Mouse (Mus musculus) hindbrain, embryonic 16.5 days (tissue): ENCODE data around the gene Gm20538. TPM values are rescaled to one million over a fixed set of nuclear protein-coding genes. Genes with fewer than 3 reads are reported as not detected.

Experiments
- ATAC-seq: fragments of 200-750 bp; cut with Nextera tagmentation; 2 replicates; pipeline ENCODE4 v1.8.0; 2017; ENCODE audit warnings: moderate TSS enrichment, moderate library complexity
- H3K27ac ChIP-seq: fragments of 300-500 bp; sonication (generic); 2 replicates; pipeline ENCODE4 v1.5.1; 2014; ENCODE audit warnings: low read depth, mild to moderate bottlenecking, control low read depth, low read length, moderate library complexity
- H3K27me3 ChIP-seq: fragments of 300-500 bp; sonication (generic); replicated peaks from 2 replicates; pipeline ENCODE4 v1.6.1; 2014; ENCODE audit warnings: low read length; ENCODE audit not compliant: control insufficient read depth, insufficient read depth
- H3K36me3 ChIP-seq: fragments of 300-500 bp; sonication (generic); 2 replicates; pipeline ENCODE4 v1.6.1; 2014; ENCODE audit warnings: mild to moderate bottlenecking, low read length, moderate library complexity, mixed read lengths; ENCODE audit not compliant: control insufficient read depth, insufficient read depth
- H3K4me1 ChIP-seq: fragments of 300-500 bp; sonication (generic); 2 replicates; pipeline ENCODE4 v1.6.1; 2014; ENCODE audit warnings: low read depth, low read length; ENCODE audit not compliant: control insufficient read depth, insufficient read depth
- H3K4me2 ChIP-seq: fragments of 300-500 bp; sonication (generic); 2 replicates; pipeline ENCODE4 v1.6.1; 2014; ENCODE audit warnings: mild to moderate bottlenecking, low read length, control low read depth, moderate library complexity
- H3K4me3 ChIP-seq: fragments of 300-500 bp; sonication (generic); 2 replicates; pipeline ENCODE4 v1.5.1; 2014; ENCODE audit warnings: mild to moderate bottlenecking, low read length, control low read depth, moderate library complexity
- H3K9ac ChIP-seq: fragments of 300-500 bp; sonication (generic); 2 replicates; pipeline ENCODE4 v1.6.1; 2014; ENCODE audit warnings: low read depth, mild to moderate bottlenecking, control low read depth, low read length, moderate library complexity
- H3K9me3 ChIP-seq: fragments of 300-500 bp; sonication (generic); 2 replicates; pipeline ENCODE4 v1.6.1; 2014; ENCODE audit warnings: mild to moderate bottlenecking, low read length, moderate library complexity; ENCODE audit not compliant: control insufficient read depth
- WGBS: fragments of 180-500 bp; shearing (Covaris S2); extraction: QIAGEN DNeasy Blood & Tissue Kit; methylation state at CpG from one replicate; pipeline ENCODE4 v1.1.7; 2014; 5-methylcytosine and 5-hydroxymethylcytosine counted together
- polyA plus RNA-seq: library from polyadenylated mRNA; unstranded; fragments of >200 nt; fragmentation: Nextera tagmentation; extraction: Ambion mirVana; gene quantifications from 2 replicates; pipeline ENCODE4 v1.2.1, GENCODE M21; 2015

Gm20538 gene
- polyA plus RNA-seq, 1 experiment from 2014 or later: not detected

- WGBS: 44% methylated on average over 6 of the region's 6 CpGs
- no peaks in the 10 kb centered on the region for H3K9me3 ChIP-seq
- no peak overlapping the region for H3K4me2 ChIP-seq
- ATAC-seq: no peak
- no peak overlapping the region for H3K4me3 ChIP-seq
- no peak overlapping the region for H3K9ac ChIP-seq
- no peaks in the 10 kb centered on the region for H3K36me3 ChIP-seq
- H3K4me1 ChIP-seq: peaks cover 20% of the 10 kb centered on the region
- H3K27ac ChIP-seq: no peak overlapping the region
- peaks cover 56% of the 10 kb centered on the region for H3K27me3 ChIP-seq
These were observed 36.9 kb downstream of the Gm20538 start for GRCm38 (mm10) chr19:44515769-44516168.

- H3K4me3 ChIP-seq: no peak overlapping the region
- no peak overlapping the region for H3K4me2 ChIP-seq
- H3K9me3 ChIP-seq: no peaks in the 10 kb centered on the region
- 9% methylated on average over 14 of the region's 14 CpGs for WGBS
- H3K36me3 ChIP-seq: no peaks in the 10 kb centered on the region
- ATAC-seq: peak; percentile 65
- peaks cover 65% of the 10 kb centered on the region for H3K27me3 ChIP-seq
- H3K27ac ChIP-seq: no peak overlapping the region
- H3K4me1 ChIP-seq: peaks cover 20% of the 10 kb centered on the region
- H3K9ac ChIP-seq: no peak overlapping the region
These were observed 37.8 kb downstream of the Gm20538 start for GRCm38 (mm10) chr19:44514521-44515451.

GRCm38 (mm10) chr19:44513921-44514482 is 38.6 kb downstream of the Gm20538 start:
- WGBS: 12% methylated on average over 7 of the region's 7 CpGs
- peaks cover 20% of the 10 kb centered on the region for H3K4me1 ChIP-seq
- H3K4me2 ChIP-seq: no peak overlapping the region
- H3K9ac ChIP-seq: no peak overlapping the region
- no peaks in the 10 kb centered on the region for H3K36me3 ChIP-seq
- no peak overlapping the region for H3K27ac ChIP-seq
- peaks cover 63% of the 10 kb centered on the region for H3K27me3 ChIP-seq
- H3K9me3 ChIP-seq: no peaks in the 10 kb centered on the region
- H3K4me3 ChIP-seq: no peak overlapping the region
- ATAC-seq: no peak

- no peak overlapping the region for H3K4me2 ChIP-seq
- no peak overlapping the region for H3K4me3 ChIP-seq
- H3K9ac ChIP-seq: no peak overlapping the region
- WGBS: 17% methylated on average over 11 of the region's 11 CpGs
- ATAC-seq: no peak
- H3K9me3 ChIP-seq: no peaks in the 10 kb centered on the region
- no peaks in the 10 kb centered on the region for H3K36me3 ChIP-seq
- no peak overlapping the region for H3K27ac ChIP-seq
- H3K27me3 ChIP-seq: peaks cover 57% of the 10 kb centered on the region
- peaks cover 20% of the 10 kb centered on the region for H3K4me1 ChIP-seq
These were observed 39.4 kb downstream of the Gm20538 start for GRCm38 (mm10) chr19:44513054-44513833.

DNA sequence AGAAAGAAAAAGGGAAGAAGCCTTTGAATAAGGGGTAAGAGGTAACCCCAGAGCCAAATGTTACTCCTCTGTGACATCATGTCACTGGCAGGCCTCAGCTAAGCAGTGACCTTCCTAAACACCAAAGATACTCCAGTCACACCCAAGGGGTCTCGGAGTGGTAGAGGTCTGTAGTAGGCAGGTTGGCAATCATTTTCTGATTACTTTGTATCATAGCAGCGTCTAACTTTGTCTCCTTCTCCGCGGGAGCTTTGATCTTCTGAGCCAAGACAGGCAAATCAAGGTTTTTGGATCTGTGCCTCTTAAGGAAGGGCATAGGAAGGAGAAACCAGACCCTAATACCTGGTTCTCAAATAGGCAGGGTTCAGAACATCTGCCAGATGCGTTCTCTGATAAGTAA is 40.0 kb downstream of the Gm20538 start:
- Histone ChIP-seq H3K4me3 (no peak overlapping the region), H3K27me3 (peaks cover 53% of the 10 kb centered on the region), H3K9me3 (no peaks in the 10 kb centered on the region), H3K4me2 (no peak overlapping the region), H3K36me3 (no peaks in the 10 kb centered on the region), H3K4me1 (peaks cover 20% of the 10 kb centered on the region), H3K27ac (no peak overlapping the region), H3K9ac (no peak overlapping the region)
- 20% methylated on average over 5 of the region's 5 CpGs for WGBS
- no peak for ATAC-seq

DNA sequence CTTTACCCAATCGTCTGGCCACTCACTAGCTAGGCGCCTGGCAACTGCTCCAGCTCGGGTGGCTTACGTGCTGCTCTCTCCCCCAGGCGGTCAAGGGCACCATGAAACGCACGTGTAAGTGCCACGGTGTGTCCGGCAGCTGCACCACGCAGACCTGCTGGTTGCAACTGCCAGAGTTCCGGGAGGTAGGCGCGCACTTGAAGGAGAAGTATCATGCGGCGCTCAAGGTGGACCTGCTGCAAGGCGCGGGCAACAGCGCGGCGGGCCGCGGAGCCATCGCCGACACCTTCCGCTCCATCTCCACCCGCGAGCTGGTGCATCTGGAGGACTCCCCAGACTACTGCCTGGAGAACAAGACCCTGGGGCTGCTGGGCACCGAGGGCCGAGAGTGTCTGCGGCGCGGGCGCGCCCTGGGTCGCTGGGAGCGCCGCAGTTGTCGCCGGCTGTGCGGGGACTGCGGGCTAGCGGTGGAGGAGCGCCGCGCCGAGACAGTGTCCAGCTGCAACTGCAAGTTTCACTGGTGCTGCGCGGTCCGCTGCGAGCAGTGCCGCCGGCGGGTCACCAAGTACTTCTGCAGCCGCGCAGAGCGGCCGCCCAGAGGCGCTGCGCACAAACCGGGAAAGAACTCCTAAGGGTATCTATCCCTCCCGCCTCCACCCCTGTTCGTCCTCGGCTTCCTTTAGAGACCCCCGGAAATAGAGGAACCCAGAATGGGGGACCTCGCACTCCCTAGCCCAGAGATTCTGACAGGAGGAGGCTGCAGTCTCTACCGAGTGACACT is 41.0 kb downstream of the Gm20538 start:
- Histone ChIP-seq H3K9me3 (no peaks in the 10 kb centered on the region), H3K27me3 (peaks cover 52% of the 10 kb centered on the region), H3K4me2 (peak overlapping the region; percentile 99), H3K36me3 (no peaks in the 10 kb centered on the region), H3K4me1 (peaks cover 17% of the 10 kb centered on the region), H3K4me3 (peak overlapping the region; percentile 52), H3K9ac (peak overlapping the region; percentile 67), H3K27ac (no peak overlapping the region)
- under 1% methylated on average over 66 of the region's 66 CpGs for WGBS
- peak; percentile 62 for ATAC-seq

DNA sequence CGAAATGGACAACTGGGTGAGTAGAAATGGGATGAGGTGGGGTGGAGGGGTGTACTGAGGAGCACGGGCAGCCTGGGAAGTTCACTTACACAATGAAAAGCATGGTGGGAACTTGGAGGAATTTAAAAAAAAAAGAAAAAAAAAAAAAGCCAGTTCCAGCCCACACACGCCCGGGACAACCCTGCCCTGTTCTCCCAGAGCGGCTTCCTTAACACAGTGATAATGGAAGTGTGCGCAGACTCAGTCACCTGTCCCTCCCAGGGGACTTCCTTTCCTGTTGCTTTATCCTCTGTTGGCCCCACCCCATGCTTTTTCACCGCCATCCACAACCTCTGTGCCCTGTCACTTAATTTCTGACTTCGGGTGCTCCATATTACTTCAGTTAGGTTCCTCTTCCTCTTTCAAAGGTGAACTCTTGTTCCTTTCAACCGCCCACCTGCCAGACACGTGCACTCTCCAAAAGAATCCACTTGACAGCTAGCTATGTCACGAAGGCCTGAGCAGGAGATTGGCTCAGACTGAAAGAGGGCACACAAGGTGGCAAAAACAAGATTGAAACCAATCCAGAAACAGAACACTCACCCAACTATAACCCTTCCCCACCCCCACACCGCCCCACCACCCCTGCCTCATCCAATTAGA is 42.0 kb downstream of the Gm20538 start:
- ATAC-seq: no peak
- no peak overlapping the region for H3K27ac ChIP-seq
- no peaks in the 10 kb centered on the region for H3K36me3 ChIP-seq
- H3K4me2 ChIP-seq: peak overlapping the region; percentile 99
- H3K4me3 ChIP-seq: peak overlapping the region; percentile 52
- peaks cover 51% of the 10 kb centered on the region for H3K27me3 ChIP-seq
- peaks cover 17% of the 10 kb centered on the region for H3K4me1 ChIP-seq
- WGBS: 2% methylated on average over 12 of the region's 12 CpGs
- H3K9me3 ChIP-seq: no peaks in the 10 kb centered on the region
- H3K9ac ChIP-seq: no peak overlapping the region

GRCm38 (mm10) chr19:44502741-44503140 is 49.9 kb downstream of the Gm20538 start:
- no peak overlapping the region for H3K27ac ChIP-seq
- no peak overlapping the region for H3K4me2 ChIP-seq
- no peak overlapping the region for H3K9ac ChIP-seq
- H3K4me1 ChIP-seq: no peaks in the 10 kb centered on the region
- H3K4me3 ChIP-seq: no peak overlapping the region
- H3K27me3 ChIP-seq: peaks cover 42% of the 10 kb centered on the region
- no peaks in the 10 kb centered on the region for H3K36me3 ChIP-seq
- no peaks in the 10 kb centered on the region for H3K9me3 ChIP-seq
- 73% methylated on average over 4 of the region's 4 CpGs for WGBS
- no peak for ATAC-seq
